Comparison of ENCODE assay signal across 10 mouse cellular contexts in genomic region chr7:36317466-36318212, GRCm38 (mm10).
DNase-seq lines count a peak whose midpoint lies in the region; ATAC-seq lines count a peak whose summit lies in the region.
"Had no signal": no experiment of that assay in that cellular context is flagged by ENCODE, and none has a peak within 500 bp of the region (broad histone marks: within the 10 kb centered on the region; RNA-seq: fewer than 3 reads in every experiment).

No protein-coding gene starts in this region.

- no peak overlapping the region for H3K4me3 ChIP-seq in lung, embryonic 15.5 days
- no peak overlapping the region for H3K4me3 ChIP-seq in stomach, embryonic 14.5 days (ENCODE audit: low read depth, low read length)
- H3K4me3 ChIP-seq: left cerebral cortex, adult 2 months; neural tube, embryonic 12.5 days had no signal

- H3K9ac ChIP-seq in lung, embryonic 15.5 days, result no peak overlapping the region
- no peak overlapping the region for H3K9ac ChIP-seq in stomach, embryonic 14.5 days (replicated peaks; ENCODE audit: low read depth, low read length)
- H3K9ac ChIP-seq: neural tube, embryonic 12.5 days had no signal

- no peaks in the 10 kb centered on the region for H3K27me3 ChIP-seq in lung, embryonic 15.5 days
- no peaks in the 10 kb centered on the region for H3K27me3 ChIP-seq in stomach, embryonic 14.5 days (ENCODE audit: control insufficient read depth, insufficient read depth, low read length)
- H3K27me3 ChIP-seq: neural tube, embryonic 12.5 days had no signal

- peak; percentile 81 for ATAC-seq in lung, embryonic 15.5 days (ENCODE audit: borderline replicate concordance, extremely low read depth, low FRiP score, low TSS enrichment)
- ATAC-seq in stomach, embryonic 14.5 days (ENCODE audit: insufficient number of reproducible peaks, insufficient read depth, low FRiP score, low read depth), result peak; percentile 58

- no peak for DNase-seq in lung, postnatal 25 days (ENCODE audit: low spot score)
- DNase-seq in gastrocnemius, postnatal 10 days, result peak; percentile 76
- DNase-seq in heart, postnatal 36 days, result peak; percentile 63 to 67
- DNase-seq in layer of hippocampus, postnatal 36 days, result no peak
- no peak for DNase-seq in right cerebral cortex, postnatal 10 days (ENCODE audit: low spot score in 2 of 2)
- DNase-seq in left cerebral cortex, adult 18-20 months (ENCODE audit: low spot score in 2 of 2), result no peak

- H3K4me2 ChIP-seq in lung, embryonic 15.5 days, result no peak overlapping the region
- no peak overlapping the region for H3K4me2 ChIP-seq in stomach, embryonic 14.5 days (replicated peaks; ENCODE audit: low read depth, low read length)
- H3K4me2 ChIP-seq: neural tube, embryonic 12.5 days had no signal

- no peaks in the 10 kb centered on the region for H3K36me3 ChIP-seq in lung, embryonic 15.5 days
- no peaks in the 10 kb centered on the region for H3K36me3 ChIP-seq in stomach, embryonic 14.5 days (ENCODE audit: control insufficient read depth, insufficient read depth, low read length)
- H3K36me3 ChIP-seq: neural tube, embryonic 12.5 days had no signal

- WGBS in lung, embryonic 15.5 days, result 3% methylated on average over 3 of the region's 3 CpGs
- WGBS in stomach, embryonic 14.5 days, result 26% methylated on average over 3 of the region's 3 CpGs

- peak overlapping the region; percentile 39; the same call in 1 of the 2 replicates for H3K27ac ChIP-seq in lung, embryonic 15.5 days
- peak overlapping the region; percentile 44; the same call in 1 of the 2 replicates for H3K27ac ChIP-seq in stomach, embryonic 14.5 days (ENCODE audit: low read length)
- H3K27ac ChIP-seq: left cerebral cortex, adult 2 months; neural tube, embryonic 12.5 days had no signal

- H3K4me1 ChIP-seq in lung, embryonic 15.5 days, result peaks cover 12% of the 10 kb centered on the region; the same call in 1 of the 2 replicates
- H3K4me1 ChIP-seq in stomach, embryonic 14.5 days (ENCODE audit: control insufficient read depth, insufficient read depth, low read length), result peaks cover 9% of the 10 kb centered on the region
- H3K4me1 ChIP-seq: neural tube, embryonic 12.5 days had no signal

- no peaks in the 10 kb centered on the region for H3K9me3 ChIP-seq in lung, embryonic 15.5 days
- H3K9me3 ChIP-seq in stomach, embryonic 14.5 days (ENCODE audit: control insufficient read depth, low read depth, low read length), result no peaks in the 10 kb centered on the region
- H3K9me3 ChIP-seq: neural tube, embryonic 12.5 days had no signal

- intact Hi-C loops in heart, postnatal 36 days (cut with DNase I), result no loop called here

Comparison
In these comparisons a context has a peak if more than half of its experiments do, and no peak if none do; other contexts are left out.
1. DNase-seq: peak in gastrocnemius, postnatal 10 days (single experiment) and heart, postnatal 36 days (2 of 2); none in lung, postnatal 25 days (single experiment), layer of hippocampus, postnatal 36 days (0 of 2), right cerebral cortex, postnatal 10 days (0 of 2) and left cerebral cortex, adult 18-20 months (0 of 2).